Mouse (Mus musculus) liver, adult 2 months (tissue): Measurements from ENCODE around the gene Ndc1.

Source experiments
- CTCF ChIP-seq: fragments of 200-500 bp; IDR thresholded peaks from 2 replicates; pipeline ENCODE4 v1.5.1; 2011; ENCODE audit warnings: low read depth, low read length, control low read depth
- POLR2A ChIP-seq: fragments of 200-500 bp; IDR thresholded peaks from 2 replicates; pipeline ENCODE4 v1.6.1; 2011; ENCODE audit warnings: low read length, control low read depth; ENCODE audit not compliant: insufficient read depth; ENCODE audit errors: extremely low read depth

GRCm38 (mm10) chr4:107457602-107458001, 90.0 kb downstream of the Ndc1 start:
- no peak for TF ChIP-seq CTCF
- TF ChIP-seq POLR2A = no peak
